Mouse (Mus musculus): ENCODE measurements around the gene Adcy3. TPM values are rescaled to one million over a fixed set of nuclear protein-coding genes. Genes with fewer than 3 reads are reported as not detected.
"Not testable (repeated sequence)": the region's sequence is repeated elsewhere in the genome, so short reads cannot be mapped to it uniquely, and the experiment has no call there.

Gene Adcy3
- total RNA-seq, 2 experiments from 2014 or later = 0.38 to 1.0 TPM

DNA sequence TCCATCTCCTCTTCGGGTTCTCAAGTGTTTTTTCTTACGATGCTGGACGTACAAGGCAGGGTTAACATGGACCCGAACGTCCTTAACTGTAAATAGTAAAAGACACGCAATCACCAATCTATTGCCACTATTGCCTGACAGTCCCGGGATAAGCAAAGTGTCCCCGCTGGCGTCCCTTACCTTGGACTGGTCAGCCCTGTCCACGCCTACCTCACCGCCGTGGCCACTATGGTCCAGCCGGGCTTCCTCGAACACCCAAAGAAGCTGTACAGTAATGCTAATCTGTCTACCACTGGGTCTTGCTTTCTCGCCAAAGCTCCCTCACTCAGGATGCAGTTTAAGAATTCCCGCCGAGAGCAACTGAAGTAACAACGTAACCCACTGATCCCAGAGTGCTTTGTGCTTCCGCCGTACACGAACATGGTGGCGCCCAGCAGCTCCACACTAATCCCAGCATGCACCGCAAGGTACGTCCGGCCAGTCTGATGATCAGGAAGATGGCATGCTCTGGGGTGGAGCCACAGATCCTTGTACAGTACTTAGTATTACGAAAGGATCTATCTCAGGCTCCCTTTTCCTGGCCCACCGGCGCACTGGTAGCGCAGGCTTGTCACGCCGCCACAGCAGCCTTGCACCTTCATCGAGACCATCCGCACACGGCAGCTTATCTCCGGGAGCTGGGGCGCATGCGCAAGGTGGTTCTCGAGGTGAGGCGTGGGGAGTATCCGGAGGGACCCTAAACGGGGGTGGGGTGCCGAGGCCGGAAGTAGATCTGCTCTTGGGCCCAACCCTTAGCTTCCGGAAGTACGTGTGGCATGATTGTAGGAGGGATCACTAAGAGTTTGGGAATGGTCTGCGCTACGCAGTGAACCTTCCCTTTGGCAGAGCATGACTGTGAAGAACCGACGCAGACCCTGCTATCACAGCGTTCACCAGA is 100.9 kb downstream of the Adcy3 start, which contains the start of the genes Ptrhd1 and Cenpo:
Ptrhd1 (plus strand) TSS at position 456 of the 937 bp plus-strand sequence.
Cenpo (minus strand) TSS at position 723 of the 937 bp plus-strand sequence.
- ATAC-seq (ENCODE audit: poor library complexity, severe bottlenecking) = peak; percentile 89

DNA sequence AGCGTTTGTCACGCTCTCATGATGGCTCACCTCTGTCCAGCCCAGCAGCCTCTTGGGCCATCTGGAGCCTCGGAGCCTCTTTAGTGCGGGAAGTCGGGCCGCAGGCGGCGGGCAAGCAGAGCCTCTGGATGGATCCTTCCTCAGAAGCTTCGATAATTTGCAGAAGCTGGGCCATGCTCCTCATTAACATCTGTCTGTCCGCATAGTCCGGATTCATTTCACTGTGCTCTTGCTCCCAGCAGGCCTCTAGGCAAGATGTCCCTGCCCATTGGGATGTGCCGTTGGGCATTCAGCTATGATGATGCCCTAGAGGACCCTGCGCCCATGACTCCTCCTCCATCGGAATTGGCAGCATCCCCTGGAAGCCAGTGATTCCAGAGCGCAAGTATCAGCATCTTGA is 104.6 kb downstream of the Adcy3 start:
- no peak for ATAC-seq (ENCODE audit: poor library complexity, severe bottlenecking)

- not testable (repeated sequence) for ATAC-seq (ENCODE audit: poor library complexity, severe bottlenecking)
Measured at GRCm38 (mm10) chr12:4240281-4240680, 107.4 kb downstream of the Adcy3 start.

- no peak for ATAC-seq (ENCODE audit: poor library complexity, severe bottlenecking)
Measured at GRCm38 (mm10) chr12:4243805-4244204, 110.9 kb downstream of the Adcy3 start.

DNA sequence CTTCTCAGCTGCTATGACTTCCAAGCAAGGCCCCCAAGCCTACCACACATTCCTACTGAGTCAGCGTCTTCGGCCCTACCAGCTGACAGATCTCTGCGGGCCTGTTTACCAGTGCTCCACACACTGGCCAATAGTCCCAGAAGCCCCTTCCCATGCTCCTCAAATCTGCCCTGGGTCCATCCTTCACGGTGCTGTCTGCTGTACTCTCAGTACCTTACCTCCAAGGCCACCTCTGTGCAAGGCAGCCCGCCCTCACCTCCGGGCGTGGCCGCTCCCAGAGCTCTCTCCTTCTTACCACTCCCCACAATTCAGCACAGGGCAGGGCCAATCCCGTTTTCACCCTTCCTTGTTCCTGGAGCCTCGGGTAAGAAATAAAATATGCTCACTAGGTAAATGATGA is 112.8 kb downstream of the Adcy3 start:
- ATAC-seq (ENCODE audit: poor library complexity, severe bottlenecking) = no peak

GRCm38 (mm10) chr12:4249786-4250185 is 116.9 kb downstream of the Adcy3 start:
- ATAC-seq (ENCODE audit: poor library complexity, severe bottlenecking) = no peak

DNA sequence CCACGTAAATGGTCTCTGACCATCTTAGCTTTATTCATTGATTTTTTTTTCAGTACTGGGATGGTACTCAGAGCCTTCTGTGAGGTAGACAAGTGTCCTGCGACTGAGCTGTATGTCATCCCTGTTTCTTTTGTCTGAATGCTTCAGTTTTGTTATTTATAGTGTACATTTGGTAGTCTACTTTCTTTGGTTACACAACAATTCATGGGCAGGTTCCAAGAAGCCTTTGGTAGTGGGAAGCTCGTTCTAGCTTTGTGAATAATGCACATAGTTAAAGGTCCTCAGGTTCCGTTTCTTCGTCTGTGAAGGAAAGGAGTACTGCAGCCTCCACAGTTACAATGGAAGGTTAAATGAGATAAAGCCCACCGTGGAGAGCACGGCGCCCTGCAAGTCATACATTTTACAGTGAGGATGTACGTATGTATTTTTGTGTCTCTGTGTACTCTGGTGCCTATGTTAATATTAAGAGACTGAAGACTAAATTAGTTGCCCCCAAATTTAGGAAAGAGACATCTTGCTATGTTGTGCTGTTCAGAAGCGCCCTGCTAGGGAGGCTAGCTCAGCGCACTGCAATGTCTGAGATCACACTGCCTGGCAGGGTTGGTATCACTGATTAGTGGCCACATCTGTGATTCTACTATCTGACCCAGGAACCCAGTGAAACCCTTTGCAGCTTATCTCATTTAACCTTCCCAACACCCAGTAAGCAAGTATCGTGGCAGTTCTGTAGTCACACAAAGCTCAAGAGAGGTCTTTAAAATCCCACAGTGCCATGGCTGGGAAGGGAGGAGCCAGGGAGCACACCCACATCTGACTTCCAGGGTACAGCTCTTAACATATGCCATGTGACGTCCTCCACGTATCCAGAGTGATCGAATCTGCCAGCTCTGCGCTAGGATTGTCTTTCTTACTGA is 120.1 kb downstream of the Adcy3 start:
- 0 out of 2 replicates have a peak, but pooled peaks have one; percentile 12 for ATAC-seq (ENCODE audit: poor library complexity, severe bottlenecking)

Other genes starting within 250 kb of the Adcy3 start
- gene Pomc, start 178.2 kb upstream of the Adcy3 start, total RNA-seq (2015) = 0.38 and 0.57 TPM in 2 replicates
- not detected in 2 replicates for gene Pomc, start 178.2 kb upstream of the Adcy3 start, total RNA-seq (2017)
- gene Efr3b, start 94.2 kb upstream of the Adcy3 start, total RNA-seq (2015) = 0.09 and 0.30 TPM in 2 replicates
- gene Efr3b, start 94.2 kb upstream of the Adcy3 start, total RNA-seq (2017) = 0.04 TPM in 2 replicates
- 1.5 and 2.1 TPM in 2 replicates for gene Dnajc27, start 50.5 kb upstream of the Adcy3 start, total RNA-seq (2015)
- 2.1 and 4.3 TPM in 2 replicates for gene Dnajc27, start 50.5 kb upstream of the Adcy3 start, total RNA-seq (2017)
- 8.7 and 10.7 TPM in 2 replicates for gene Ptrhd1, start 100.9 kb downstream of the Adcy3 start, total RNA-seq (2015)
- gene Ptrhd1, start 100.9 kb downstream of the Adcy3 start, total RNA-seq (2017) = 7.4 and 7.8 TPM in 2 replicates
- gene Cenpo, start 101.2 kb downstream of the Adcy3 start, total RNA-seq (2015) = 11.6 and 20.2 TPM in 2 replicates
- gene Cenpo, start 101.2 kb downstream of the Adcy3 start, total RNA-seq (2017) = 28.9 and 34.8 TPM in 2 replicates

Data from megakaryocyte, adult 5-6 weeks (primary cell).